ENCODE assay signal across 14 mouse cellular contexts in genomic region chr1:57875109-57875508, GRCm38 (mm10).
DNase-seq lines count a peak whose midpoint lies in the region; ATAC-seq and TF ChIP-seq lines count a peak whose summit lies in the region.
"Had no signal": no experiment of that assay in that cellular context is flagged by ENCODE, and none has a peak within 500 bp of the region (broad histone marks: within the 10 kb centered on the region; RNA-seq: fewer than 3 reads in every experiment).

No protein-coding gene starts in this region.

- no peaks in the 10 kb centered on the region for H3K9me3 ChIP-seq in embryonic facial prominence, embryonic 13.5 days
- H3K9me3 ChIP-seq in embryonic facial prominence, embryonic 10.5 days, result no peaks in the 10 kb centered on the region
- no peaks in the 10 kb centered on the region for H3K9me3 ChIP-seq in embryonic facial prominence, embryonic 15.5 days (replicated peaks)
- no peaks in the 10 kb centered on the region for H3K9me3 ChIP-seq in hindbrain, embryonic 12.5 days (replicated peaks)
- H3K9me3 ChIP-seq in midbrain, postnatal 0 days (ENCODE audit: low read length), result no peaks in the 10 kb centered on the region

- peak overlapping the region; percentile 65; the same call in 1 of the 2 replicates for H3K27ac ChIP-seq in embryonic facial prominence, embryonic 13.5 days
- H3K27ac ChIP-seq in embryonic facial prominence, embryonic 10.5 days (replicated peaks), result no peak overlapping the region
- H3K27ac ChIP-seq in embryonic facial prominence, embryonic 15.5 days (replicated peaks), result peak overlapping the region; percentile 68
- peak overlapping the region; percentile 83 for H3K27ac ChIP-seq in hindbrain, embryonic 12.5 days
- peak overlapping the region; percentile 48; the same call in 1 of the 2 replicates for H3K27ac ChIP-seq in midbrain, postnatal 0 days (ENCODE audit: low read depth, low read length)

- no peak for DNase-seq in embryonic facial prominence, embryonic 10.5 days (ENCODE audit: low spot score)
- peak; percentile 57 for DNase-seq in midbrain, postnatal 0 days (ENCODE audit: low spot score)
- no peak for DNase-seq in lung, postnatal 36 days
- DNase-seq in right cerebral cortex, adult 2 months (ENCODE audit: low spot score in 2 of 2), result no peak
- no peak for DNase-seq in layer of hippocampus, adult 18-20 months (ENCODE audit: low spot score in 2 of 2)
- DNase-seq: adrenal gland, postnatal 36 days; cerebellum, adult 9-11 months; gastrocnemius, postnatal 10 days; kidney, adult 11 months; lung, adult 2 months had no signal

- peaks cover 42% of the 10 kb centered on the region for H3K4me1 ChIP-seq in embryonic facial prominence, embryonic 13.5 days
- H3K4me1 ChIP-seq in embryonic facial prominence, embryonic 10.5 days, result peaks cover 4% of the 10 kb centered on the region
- peaks cover 11% of the 10 kb centered on the region for H3K4me1 ChIP-seq in embryonic facial prominence, embryonic 15.5 days
- H3K4me1 ChIP-seq in hindbrain, embryonic 12.5 days, result peaks cover 29% of the 10 kb centered on the region
- H3K4me1 ChIP-seq in midbrain, postnatal 0 days (ENCODE audit: insufficient read depth, low read length), result peaks cover 4% of the 10 kb centered on the region; the same call in 1 of the 2 replicates

- H3K4me3 ChIP-seq in embryonic facial prominence, embryonic 13.5 days, result no peak overlapping the region
- no peak overlapping the region for H3K4me3 ChIP-seq in embryonic facial prominence, embryonic 10.5 days
- no peak overlapping the region for H3K4me3 ChIP-seq in embryonic facial prominence, embryonic 15.5 days (replicated peaks)
- no peak overlapping the region for H3K4me3 ChIP-seq in hindbrain, embryonic 12.5 days
- no peak overlapping the region for H3K4me3 ChIP-seq in midbrain, postnatal 0 days (ENCODE audit: low read depth, low read length)
- H3K4me3 ChIP-seq: myocyte had no signal

- H3K27me3 ChIP-seq in embryonic facial prominence, embryonic 13.5 days, result no peaks in the 10 kb centered on the region
- H3K27me3 ChIP-seq in embryonic facial prominence, embryonic 10.5 days (replicated peaks; ENCODE audit: low read depth, poor library complexity, severe bottlenecking), result no peaks in the 10 kb centered on the region
- no peaks in the 10 kb centered on the region for H3K27me3 ChIP-seq in embryonic facial prominence, embryonic 15.5 days
- no peaks in the 10 kb centered on the region for H3K27me3 ChIP-seq in hindbrain, embryonic 12.5 days
- no peaks in the 10 kb centered on the region for H3K27me3 ChIP-seq in midbrain, postnatal 0 days (ENCODE audit: insufficient read depth, low read length)

- WGBS in embryonic facial prominence, embryonic 13.5 days, result 59% methylated on average over 6 of the region's 6 CpGs
- WGBS in embryonic facial prominence, embryonic 10.5 days, result 86% methylated on average over 6 of the region's 6 CpGs
- 61% methylated on average over 6 of the region's 6 CpGs for WGBS in embryonic facial prominence, embryonic 15.5 days
- 64% methylated on average over 6 of the region's 6 CpGs for WGBS in hindbrain, embryonic 12.5 days
- 41% methylated on average over 6 of the region's 6 CpGs for WGBS in midbrain, postnatal 0 days

- ATAC-seq in embryonic facial prominence, embryonic 13.5 days (ENCODE audit: insufficient number of reproducible peaks, insufficient read depth, low FRiP score, low TSS enrichment, low read depth), result no peak
- ATAC-seq in embryonic facial prominence, embryonic 15.5 days (ENCODE audit: insufficient number of reproducible peaks, low FRiP score, low TSS enrichment, low read depth), result no peak
- ATAC-seq in hindbrain, embryonic 12.5 days (ENCODE audit: low FRiP score), result peak; percentile 70
- 0 out of 2 replicates have a peak, but pooled peaks have one; percentile 14 for ATAC-seq in midbrain, postnatal 0 days (ENCODE audit: low FRiP score)

- H3K36me3 ChIP-seq in embryonic facial prominence, embryonic 13.5 days, result no peaks in the 10 kb centered on the region
- no peaks in the 10 kb centered on the region for H3K36me3 ChIP-seq in embryonic facial prominence, embryonic 10.5 days (replicated peaks)
- no peaks in the 10 kb centered on the region for H3K36me3 ChIP-seq in embryonic facial prominence, embryonic 15.5 days
- no peaks in the 10 kb centered on the region for H3K36me3 ChIP-seq in hindbrain, embryonic 12.5 days
- H3K36me3 ChIP-seq in midbrain, postnatal 0 days (ENCODE audit: insufficient read depth, low read length), result no peaks in the 10 kb centered on the region

- no peak overlapping the region for H3K9ac ChIP-seq in embryonic facial prominence, embryonic 13.5 days
- no peak overlapping the region for H3K9ac ChIP-seq in embryonic facial prominence, embryonic 15.5 days
- H3K9ac ChIP-seq in hindbrain, embryonic 12.5 days, result no peak overlapping the region
- H3K9ac ChIP-seq in midbrain, postnatal 0 days (replicated peaks; ENCODE audit: low read length, poor library complexity, severe bottlenecking), result no peak overlapping the region

- no peak for TF ChIP-seq CTCF in midbrain, postnatal 0 days (IDR thresholded peaks at IDR 0.05)

- no peak overlapping the region; the same call in 1 of the 2 replicates for H3K4me2 ChIP-seq in embryonic facial prominence, embryonic 13.5 days
- no peak overlapping the region for H3K4me2 ChIP-seq in embryonic facial prominence, embryonic 15.5 days (replicated peaks)
- peak overlapping the region; percentile 31 for H3K4me2 ChIP-seq in hindbrain, embryonic 12.5 days (replicated peaks)
- no peak overlapping the region for H3K4me2 ChIP-seq in midbrain, postnatal 0 days (ENCODE audit: low read depth, low read length, poor library complexity, severe bottlenecking)

Comparison
In these comparisons a context has a peak if more than half of its experiments do, and no peak if none do; other contexts are left out.
1. ATAC-seq: peak in hindbrain, embryonic 12.5 days (single experiment) and midbrain, postnatal 0 days (single experiment); none in embryonic facial prominence, embryonic 13.5 days (single experiment) and embryonic facial prominence, embryonic 15.5 days (single experiment).